Mouse (Mus musculus): Measurements from ENCODE around the gene Scgb1b3. TPM values are rescaled to one million over a fixed set of nuclear protein-coding genes. Genes with fewer than 3 reads are reported as not detected.

The Scgb1b3 gene
- not detected in 2 replicates for polyA plus RNA-seq (2016; fragmentation: Nextera tagmentation; extraction: Ambion mirVana)

GRCm38 (mm10) chr7:31375292-31375691, at the start of gene Scgb1b3:
TSS of gene Scgb1b3 (plus strand) at chr7:31375592.
- H3K9me3 ChIP-seq, result peaks cover 12% of the 10 kb centered on the region
- no peak within 1 kb of the TSS for H3K4me3 ChIP-seq
- H3K36me3 ChIP-seq, result no peaks in the 10 kb centered on the region
- H3K4me2 ChIP-seq (replicated peaks), result no peak within 1 kb of the TSS
- no peak within 1 kb of the TSS for H3K27ac ChIP-seq
- ATAC-seq (ENCODE audit: insufficient number of reproducible peaks, insufficient read depth, low FRiP score, low TSS enrichment), result no peak
- H3K4me1 ChIP-seq, result no peaks in the 10 kb centered on the region
- no peak within 1 kb of the TSS for H3K9ac ChIP-seq
- H3K27me3 ChIP-seq, result no peaks in the 10 kb centered on the region
- 70% methylated on average over 3 of the region's 3 CpGs for WGBS

GRCm38 (mm10) chr7:31362022-31362560, 13.3 kb upstream of the Scgb1b3 start, which contains the start of gene Scgb2b3:
TSS of gene Scgb2b3 (minus strand) at chr7:31362072.
- H3K9ac ChIP-seq, result no peak within 1 kb of the TSS
- H3K9me3 ChIP-seq, result peaks cover 34% of the 10 kb centered on the region; the same call in 1 of the 2 replicates
- no peak within 1 kb of the TSS for H3K4me3 ChIP-seq
- no peak for ATAC-seq (ENCODE audit: insufficient number of reproducible peaks, insufficient read depth, low FRiP score, low TSS enrichment)
- H3K4me1 ChIP-seq, result no peaks in the 10 kb centered on the region
- no peaks in the 10 kb centered on the region for H3K36me3 ChIP-seq
- no peak within 1 kb of the TSS for H3K4me2 ChIP-seq (replicated peaks)
- H3K27ac ChIP-seq, result no peak within 1 kb of the TSS
- no peaks in the 10 kb centered on the region for H3K27me3 ChIP-seq
- 67% methylated on average over 4 of the region's 4 CpGs for WGBS

Other genes with a start within 250 kb of the Scgb1b3 start
- 4.5 and 5.1 TPM in 2 replicates for gene Scn1b, start 248.6 kb upstream of the Scgb1b3 start, polyA plus RNA-seq (2016; fragmentation: Nextera tagmentation; extraction: Ambion mirVana)
- 97.4 and 109 TPM in 2 replicates for gene Gramd1a, start 219.7 kb upstream of the Scgb1b3 start, polyA plus RNA-seq (2016; fragmentation: Nextera tagmentation; extraction: Ambion mirVana)
- gene Scgb2b2, start 85.1 kb upstream of the Scgb1b3 start, polyA plus RNA-seq (2016; fragmentation: Nextera tagmentation; extraction: Ambion mirVana), result not detected in 2 replicates
- gene Scgb1b2, start 83.8 kb upstream of the Scgb1b3 start, polyA plus RNA-seq (2016; fragmentation: Nextera tagmentation; extraction: Ambion mirVana), result not detected in 2 replicates
- gene Scgb2b3, start 13.5 kb upstream of the Scgb1b3 start, polyA plus RNA-seq (2016; fragmentation: Nextera tagmentation; extraction: Ambion mirVana), result not detected in 2 replicates